ENCODE assay signal across 10 mouse cellular contexts in genomic region chr4:119751408-119752006, GRCm38 (mm10). TPM values are rescaled to one million over a fixed set of nuclear protein-coding genes. Genes with fewer than 3 reads are reported as not detected.
DNase-seq lines count a peak whose midpoint lies in the region; ATAC-seq lines count a peak whose summit lies in the region.
"Had no signal": no experiment of that assay in that cellular context is flagged by ENCODE, and none has a peak within 500 bp of the region (broad histone marks: within the 10 kb centered on the region; RNA-seq: fewer than 3 reads in every experiment).

No protein-coding gene starts in this region.

- no peaks in the 10 kb centered on the region for H3K27me3 ChIP-seq in heart, embryonic 12.5 days (replicated peaks)
- no peaks in the 10 kb centered on the region for H3K27me3 ChIP-seq in forebrain, embryonic 16.5 days (replicated peaks; ENCODE audit: control insufficient read depth, insufficient read depth, low read length)

- 0 out of 2 replicates have a peak, but pooled peaks cover 2% of the 10 kb centered on the region for H3K9me3 ChIP-seq in heart, embryonic 12.5 days (replicated peaks)
- no peaks in the 10 kb centered on the region for H3K9me3 ChIP-seq in forebrain, embryonic 16.5 days (ENCODE audit: control insufficient read depth, low read length)
- H3K9me3 ChIP-seq: forebrain, embryonic 10.5 days had no signal

- ATAC-seq in heart, embryonic 12.5 days (ENCODE audit: insufficient number of reproducible peaks, low FRiP score), result peak; percentile 72
- ATAC-seq in forebrain, embryonic 16.5 days, result no peak
- ATAC-seq: CD4-positive, CD25-positive, alpha-beta regulatory T cell, adult 4 months had no signal

- peak overlapping the region; percentile 30; the same call in 1 of the 2 replicates for H3K27ac ChIP-seq in heart, embryonic 12.5 days (ENCODE audit: poor library complexity, severe bottlenecking)
- no peak overlapping the region for H3K27ac ChIP-seq in forebrain, embryonic 16.5 days (ENCODE audit: low read length)
- H3K27ac ChIP-seq: forebrain, embryonic 10.5 days had no signal

- DNase-seq in heart, adult 9 months (ENCODE audit: low spot score in 2 of 2), result no peak
- DNase-seq in NIH3T3 (ENCODE audit: low read depth), result peak; percentile 19
- DNase-seq in adrenal gland, postnatal 25 days, result peak; percentile 37
- DNase-seq in kidney, postnatal 36 days, result peak; percentile 32 to 68
- no peak for DNase-seq in layer of hippocampus, postnatal 14 days (ENCODE audit: low spot score in 2 of 2)
- no peak for DNase-seq in spleen, postnatal 36 days (ENCODE audit: low spot score in 2 of 2)

- H3K9ac ChIP-seq in heart, embryonic 12.5 days, result no peak overlapping the region
- H3K9ac ChIP-seq in forebrain, embryonic 16.5 days (replicated peaks; ENCODE audit: low read depth, low read length), result no peak overlapping the region

- H3K4me3 ChIP-seq in heart, embryonic 12.5 days, result no peak overlapping the region
- H3K4me3 ChIP-seq in forebrain, embryonic 16.5 days (replicated peaks; ENCODE audit: low read length), result no peak overlapping the region
- H3K4me3 ChIP-seq: forebrain, embryonic 10.5 days had no signal

- WGBS in heart, embryonic 12.5 days, result 52% methylated on average over 2 of the region's 2 CpGs
- 60% methylated on average over 2 of the region's 2 CpGs for WGBS in forebrain, embryonic 16.5 days

- H3K36me3 ChIP-seq in heart, embryonic 12.5 days, result no peaks in the 10 kb centered on the region
- no peaks in the 10 kb centered on the region for H3K36me3 ChIP-seq in forebrain, embryonic 16.5 days (ENCODE audit: control insufficient read depth, insufficient read depth)
- H3K36me3 ChIP-seq: forebrain, embryonic 10.5 days had no signal

- H3K4me1 ChIP-seq in heart, embryonic 12.5 days (replicated peaks), result peaks cover 19% of the 10 kb centered on the region
- no peaks in the 10 kb centered on the region for H3K4me1 ChIP-seq in forebrain, embryonic 16.5 days (replicated peaks; ENCODE audit: control insufficient read depth, insufficient read depth, low read length)

- no peak overlapping the region for H3K4me2 ChIP-seq in heart, embryonic 12.5 days
- H3K4me2 ChIP-seq in forebrain, embryonic 16.5 days (ENCODE audit: low read length), result no peak overlapping the region

RNA-seq across cellular contexts. Expression of gene Hivep3, which starts 17.9 kb away (rescaled TPM):
- 5.8 and 6.1 TPM in 2 replicates for polyA plus RNA-seq in heart, embryonic 12.5 days (2016; fragmentation: Nextera tagmentation; extraction: Ambion mirVana)
- total RNA-seq in adrenal gland, postnatal 25 days (2021), result 7.5 and 8.5 TPM in 2 replicates
- 23.1 and 26.4 TPM in 2 replicates for polyA plus RNA-seq in forebrain, embryonic 16.5 days (2015; fragmentation: Nextera tagmentation; extraction: Ambion mirVana)
- total RNA-seq in layer of hippocampus, postnatal 14 days (2021), result 10 to 100 TPM; 44.1 to 46.2 TPM

Comparison
In these comparisons a context has a peak if more than half of its experiments do, and no peak if none do; other contexts are left out.
1. DNase-seq: peak in NIH3T3 (single experiment), adrenal gland, postnatal 25 days (single experiment) and kidney, postnatal 36 days (2 of 2); none in heart, adult 9 months (0 of 2), layer of hippocampus, postnatal 14 days (0 of 2) and spleen, postnatal 36 days (0 of 2).